Mouse (Mus musculus): Measurements from ENCODE around the gene Jag2.
A peak's percentile ranks its signal among the peaks of the same experiment; 100 is the strongest.

GRCm38 (mm10) chr12:112927265-112927664 lies 2.3 kb downstream of the Jag2 start:
- no peak for TF ChIP-seq POLR2A (IDR thresholded peaks at IDR 0.05; ENCODE audit: insufficient read length, low read depth)
- TF ChIP-seq TCF3 (IDR thresholded peaks at IDR 0.05; ENCODE audit: insufficient read length, low read depth) = no peak
- TF ChIP-seq POLR2AphosphoS2 (IDR thresholded peaks at IDR 0.05; ENCODE audit: insufficient read length, low read depth) = peak; percentile 23
- TF ChIP-seq SRF (IDR thresholded peaks at IDR 0.05; ENCODE audit: control insufficient read depth, insufficient read length, low read depth) = no peak
- no peak for TF ChIP-seq TCF12 (IDR thresholded peaks at IDR 0.05; ENCODE audit: insufficient read depth, poor library complexity, severe bottlenecking)
- no peak for TF ChIP-seq USF1 (IDR thresholded peaks at IDR 0.05; ENCODE audit: low read depth)
- TF ChIP-seq MAX (IDR thresholded peaks at IDR 0.05; ENCODE audit: low read depth) = no peak
- no peak for TF ChIP-seq MYOD1 (IDR thresholded peaks at IDR 0.05; ENCODE audit: control insufficient read depth in 1 of 3, insufficient read length in 2 of 3, low read depth in 2 of 3)
- TF ChIP-seq E2F4 (IDR thresholded peaks at IDR 0.05; ENCODE audit: insufficient read depth) = no peak
